Mouse (Mus musculus): ENCODE data around the gene D430019H16Rik. TPM values are rescaled to one million over a fixed set of nuclear protein-coding genes. Genes with fewer than 3 reads are reported as not detected.

The D430019H16Rik gene
- polyA plus RNA-seq, 1 experiment from 2014 or later = not detected

DNA sequence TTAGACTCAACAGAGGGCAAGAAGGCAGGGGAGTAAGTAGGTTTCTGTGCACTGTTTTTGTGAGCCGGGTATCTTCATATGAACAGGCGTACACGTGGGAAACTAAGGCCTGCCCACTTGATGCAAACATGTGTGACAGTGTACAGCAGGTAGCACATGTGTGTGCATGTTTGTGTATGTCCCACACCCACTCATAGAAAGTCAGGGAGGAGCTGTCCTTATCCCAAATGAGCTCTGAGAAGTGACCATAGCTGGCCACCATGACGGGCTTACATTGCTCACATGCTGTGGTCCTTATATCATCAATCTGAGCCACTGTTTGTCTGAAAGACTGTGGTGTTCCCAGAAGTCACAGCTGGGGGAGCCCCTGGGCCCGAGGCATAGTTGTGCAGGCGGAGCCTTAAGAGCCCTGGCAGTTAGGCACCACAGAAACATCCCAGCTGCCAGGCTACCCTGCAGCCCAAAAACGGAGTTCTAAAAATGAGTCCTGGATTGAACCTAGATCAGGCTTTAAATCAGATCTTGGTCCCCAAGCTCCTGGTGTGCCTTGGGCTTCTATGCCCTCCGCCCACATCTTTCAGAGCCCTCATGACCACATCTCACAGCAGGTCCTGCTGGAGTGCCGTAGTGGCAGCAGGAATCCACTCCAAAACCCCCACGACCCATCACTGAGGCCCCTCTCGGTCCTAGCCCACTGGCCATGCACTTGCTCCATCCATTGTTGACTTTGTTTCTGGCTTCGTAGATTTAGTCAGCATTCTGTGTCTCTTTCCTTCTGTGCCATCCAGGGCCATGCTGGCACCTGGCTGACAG is 88.1 kb downstream of the D430019H16Rik start:
- 84% methylated on average over 12 of the region's 12 CpGs for WGBS (ENCODE audit: missing documents)
- H3K27ac ChIP-seq = no peak overlapping the region
- no peaks in the 10 kb centered on the region for H3K79me2 ChIP-seq (ENCODE audit: inconsistent target)
- no peaks in the 10 kb centered on the region for H3K36me3 ChIP-seq (ENCODE audit: inconsistent target)
- no peak overlapping the region for H3K4me3 ChIP-seq (ENCODE audit: inconsistent target)

DNA sequence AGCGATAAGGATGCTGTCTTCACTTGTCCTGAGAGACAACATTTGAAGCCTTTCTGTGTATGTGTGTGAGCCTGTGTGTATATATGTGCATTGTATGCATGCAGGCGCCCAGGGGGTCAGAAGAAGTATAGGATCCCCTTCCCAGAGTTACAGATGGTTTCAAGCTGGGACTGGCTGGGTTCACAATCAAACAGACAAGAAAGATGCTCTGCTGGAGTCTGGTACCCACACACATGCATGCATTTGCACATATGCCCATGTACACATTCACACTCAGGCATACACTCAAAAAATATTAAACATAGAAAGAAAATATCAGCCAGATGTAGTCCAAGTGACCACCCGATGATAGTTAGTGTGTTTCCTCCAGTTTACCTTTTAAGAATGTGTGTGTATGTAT is 88.9 kb downstream of the D430019H16Rik start:
- no peak overlapping the region for H3K27ac ChIP-seq
- no peaks in the 10 kb centered on the region for H3K79me2 ChIP-seq (ENCODE audit: inconsistent target)
- no peak overlapping the region for H3K4me3 ChIP-seq (ENCODE audit: inconsistent target)
- WGBS (ENCODE audit: missing documents) = 97% methylated on average over 3 of the region's 3 CpGs
- H3K36me3 ChIP-seq (ENCODE audit: inconsistent target) = no peaks in the 10 kb centered on the region

Other genes with a start within 250 kb of the D430019H16Rik start
- gene Tcl1, start 231.1 kb upstream of the D430019H16Rik start, polyA plus RNA-seq (2018) = not detected in 3 replicates
- not detected in 3 replicates for gene Tunar, start 120.0 kb upstream of the D430019H16Rik start, polyA plus RNA-seq (2018)
- not detected in 3 replicates for gene Bdkrb2, start 109.4 kb downstream of the D430019H16Rik start, polyA plus RNA-seq (2018)
- gene Bdkrb1, start 149.2 kb downstream of the D430019H16Rik start, polyA plus RNA-seq (2018) = not detected in 3 replicates
- gene Gskip, start 231.0 kb downstream of the D430019H16Rik start, polyA plus RNA-seq (2018) = 14.1 to 17.9 TPM (median 17.7 TPM) in 3 replicates
- gene Atg2b, start 231.4 kb downstream of the D430019H16Rik start, polyA plus RNA-seq (2018) = 12.7 to 15.8 TPM (median 15.7 TPM) in 3 replicates

Data from macrophage (primary cell).